Mouse (Mus musculus): Measurements from ENCODE around the gene Akna. TPM values are rescaled to one million over a fixed set of nuclear protein-coding genes. Genes with fewer than 3 reads are reported as not detected.
A peak's percentile ranks its signal among the peaks of the same experiment; 100 is the strongest.

Akna gene
- total and polyA plus RNA-seq, 3 experiments = 3.9 to 14.1 TPM; not detected in 1

DNA sequence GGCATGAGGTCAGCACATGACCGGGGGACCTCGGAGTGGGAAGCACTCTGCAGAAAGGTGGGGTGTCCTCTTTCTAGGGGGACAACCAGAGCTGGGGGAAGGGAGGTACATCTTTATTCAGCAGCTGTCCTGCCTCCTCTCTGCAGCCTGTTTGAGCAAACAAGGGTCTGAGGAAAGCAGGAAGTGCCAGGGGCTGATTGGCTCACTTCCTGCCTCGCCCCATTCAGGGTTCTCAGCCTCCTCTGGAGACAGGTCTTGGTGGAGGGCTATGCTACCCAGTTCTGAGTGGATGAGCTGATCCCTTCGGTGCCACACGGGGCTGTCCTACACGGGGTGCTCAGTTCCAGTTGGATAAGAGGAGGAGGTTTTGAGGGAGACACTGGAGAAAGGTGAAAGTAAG lies 11.8 kb downstream of the Akna start:
- H3K27ac ChIP-seq (ENCODE audit: control insufficient read depth, low read depth, low read length) = no peak overlapping the region
- H3K9ac ChIP-seq (ENCODE audit: control insufficient read depth, low read depth, low read length, poor library complexity, severe bottlenecking) = no peak overlapping the region
- H3K4me1 ChIP-seq (ENCODE audit: control insufficient read depth in 1 of 2, insufficient read depth in 2 of 2, low read length in 2 of 2) = peaks cover 0 to 9% of the 10 kb centered on the region in 2 experiments; a peak in 2 of 4 replicates
- no peak overlapping the region for H3K4me3 ChIP-seq (ENCODE audit: control insufficient read depth in 1 of 2, insufficient read depth in 1 of 2, low read depth in 2 of 2, low read length in 2 of 2)
- no peaks in the 10 kb centered on the region for H3K27me3 ChIP-seq (ENCODE audit: control insufficient read depth in 1 of 2, insufficient read depth in 2 of 2, low read length in 2 of 2)
- H3K36me3 ChIP-seq (ENCODE audit: control insufficient read depth in 1 of 2, insufficient read depth in 2 of 2, low read length in 2 of 2) = peaks cover 0 to 5% of the 10 kb centered on the region in 2 experiments; a peak in 3 of 4 replicates
- DNase-seq (ENCODE audit: low read depth, low spot score) = peak; percentile 47
- TF ChIP-seq ELF1 (IDR thresholded peaks at IDR 0.05; ENCODE audit: low read depth, low read length) (peak; percentile 56; the same call in 1 of the 2 replicates), MAFK (IDR thresholded peaks at IDR 0.05; ENCODE audit: borderline replicate concordance, low read depth, low read length) (no peak)
- H3K79me2 ChIP-seq (ENCODE audit: control insufficient read depth, insufficient read depth, low read length, poor library complexity) = no peaks in the 10 kb centered on the region
- no peaks in the 10 kb centered on the region for H3K9me3 ChIP-seq (replicated peaks; ENCODE audit: insufficient read depth, low read length)

DNA sequence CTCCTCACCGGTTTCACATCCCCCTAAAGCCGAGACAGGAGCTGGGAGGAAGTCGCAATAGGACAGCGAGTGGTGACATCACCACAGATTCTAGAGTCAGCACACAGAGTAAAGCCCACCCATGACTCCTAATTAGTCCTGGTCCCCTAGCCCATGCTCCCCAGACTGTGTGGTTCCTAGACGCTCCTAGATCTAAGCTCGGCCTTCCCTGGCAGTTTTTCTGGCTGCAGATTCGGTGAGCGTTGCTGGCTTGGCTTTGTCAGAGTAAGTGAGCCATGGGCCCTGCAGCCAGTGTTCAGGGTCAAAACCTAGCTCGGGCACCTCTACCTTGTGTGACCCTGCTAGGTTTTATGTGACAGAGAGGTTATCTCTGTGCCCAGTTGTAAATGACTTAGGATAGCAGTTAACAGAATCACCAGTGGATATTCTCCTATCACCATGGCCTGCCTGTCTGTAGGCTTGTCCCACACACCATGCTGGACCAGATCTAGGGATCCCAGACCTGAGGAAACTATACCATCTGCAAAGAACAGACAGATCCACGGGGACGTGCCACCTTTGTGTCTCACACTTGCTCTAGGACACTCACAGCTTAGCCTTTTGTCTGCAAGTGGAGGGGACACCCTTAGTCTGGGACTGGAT lies 13.1 kb downstream of the Akna start:
- TF ChIP-seq GATA1 (IDR thresholded peaks at IDR 0.05; ENCODE audit: low read depth, low read length) (no peak), SIN3A (IDR thresholded peaks at IDR 0.05; ENCODE audit: low read length) (no peak), NRF1 (IDR thresholded peaks at IDR 0.05; ENCODE audit: insufficient read depth, low read depth, low read length, poor library complexity, severe bottlenecking) (no peak), ELF1 (IDR thresholded peaks at IDR 0.05; ENCODE audit: low read depth, low read length) (no peak), MAFK (IDR thresholded peaks at IDR 0.05; ENCODE audit: borderline replicate concordance, low read depth, low read length) (no peak), UBTF (IDR thresholded peaks at IDR 0.05; ENCODE audit: borderline replicate concordance, insufficient read depth, low read depth, low read length) (no peak), MAX (IDR thresholded peaks at IDR 0.05; ENCODE audit: low read length) (no peak), CHD1 (IDR thresholded peaks at IDR 0.05; ENCODE audit: low read depth, low read length) (no peak), POLR2A (IDR thresholded peaks at IDR 0.05; ENCODE audit: control insufficient read depth in 1 of 2, insufficient read depth in 1 of 2, low read depth in 1 of 2, low read length in 2 of 2, poor library complexity in 1 of 2) (no peak), TAL1 (IDR thresholded peaks at IDR 0.05; ENCODE audit: low read length) (no peak), MYC (IDR thresholded peaks at IDR 0.05; ENCODE audit: low read depth, low read length) (no peak), MEF2A (IDR thresholded peaks at IDR 0.05; ENCODE audit: extremely low read depth, insufficient replicate concordance, low read depth, low read length, poor library complexity, severe bottlenecking) (no peak), EP300 (IDR thresholded peaks at IDR 0.05; ENCODE audit: low read depth in 1 of 2, low read length in 2 of 2) (no peak), CHD2 (IDR thresholded peaks at IDR 0.05; ENCODE audit: low read length) (no peak)
- Histone ChIP-seq H3K27ac (ENCODE audit: control insufficient read depth, low read depth, low read length) (no peak overlapping the region), H3K9me3 (replicated peaks; ENCODE audit: insufficient read depth, low read length) (no peaks in the 10 kb centered on the region), H3K4me3 (ENCODE audit: control insufficient read depth in 1 of 2, insufficient read depth in 1 of 2, low read depth in 2 of 2, low read length in 2 of 2) (no peak overlapping the region), H3K27me3 (ENCODE audit: control insufficient read depth in 1 of 2, insufficient read depth in 2 of 2, low read length in 2 of 2) (no peaks in the 10 kb centered on the region), H3K36me3 (ENCODE audit: control insufficient read depth in 1 of 2, insufficient read depth in 2 of 2, low read length in 2 of 2) (peaks cover 0 to 16% of the 10 kb centered on the region in 2 experiments; a peak in 3 of 4 replicates), H3K79me2 (ENCODE audit: control insufficient read depth, insufficient read depth, low read length, poor library complexity) (no peaks in the 10 kb centered on the region), H3K4me1 (ENCODE audit: control insufficient read depth in 1 of 2, insufficient read depth in 2 of 2, low read length in 2 of 2) (peaks cover 7 to 21% of the 10 kb centered on the region in 2 experiments), H3K9ac (ENCODE audit: control insufficient read depth, low read depth, low read length, poor library complexity, severe bottlenecking) (no peak overlapping the region)
- DNase-seq (ENCODE audit: low read depth, low spot score) = no peak

All from MEL (cell line).